Mouse (Mus musculus) c-Kit-positive CD71-negative TER-119-negative erythroid progenitor cells, embryonic 14.5 days (primary cell): ENCODE results near the gene Gp9.

Experiments
- DNase-seq: peaks from one replicate; pipeline ENCODE4 v3.0.0-alpha.2; 2013; ENCODE audit warnings: low read depth

Gene Gp9

GRCm38 (mm10) chr6:87777842-87778241, at the start of gene Gp9:
Gene Gp9 (plus strand): TSS chr6:87778072.
- DNase-seq: no peak

GRCm38 (mm10) chr6:87728102-87728501, 49.8 kb upstream of the Gp9 start:
- DNase-seq: no peak

- no peak for DNase-seq
These were observed 47.7 kb upstream of the Gp9 start for GRCm38 (mm10) chr6:87730141-87730540.

DNA sequence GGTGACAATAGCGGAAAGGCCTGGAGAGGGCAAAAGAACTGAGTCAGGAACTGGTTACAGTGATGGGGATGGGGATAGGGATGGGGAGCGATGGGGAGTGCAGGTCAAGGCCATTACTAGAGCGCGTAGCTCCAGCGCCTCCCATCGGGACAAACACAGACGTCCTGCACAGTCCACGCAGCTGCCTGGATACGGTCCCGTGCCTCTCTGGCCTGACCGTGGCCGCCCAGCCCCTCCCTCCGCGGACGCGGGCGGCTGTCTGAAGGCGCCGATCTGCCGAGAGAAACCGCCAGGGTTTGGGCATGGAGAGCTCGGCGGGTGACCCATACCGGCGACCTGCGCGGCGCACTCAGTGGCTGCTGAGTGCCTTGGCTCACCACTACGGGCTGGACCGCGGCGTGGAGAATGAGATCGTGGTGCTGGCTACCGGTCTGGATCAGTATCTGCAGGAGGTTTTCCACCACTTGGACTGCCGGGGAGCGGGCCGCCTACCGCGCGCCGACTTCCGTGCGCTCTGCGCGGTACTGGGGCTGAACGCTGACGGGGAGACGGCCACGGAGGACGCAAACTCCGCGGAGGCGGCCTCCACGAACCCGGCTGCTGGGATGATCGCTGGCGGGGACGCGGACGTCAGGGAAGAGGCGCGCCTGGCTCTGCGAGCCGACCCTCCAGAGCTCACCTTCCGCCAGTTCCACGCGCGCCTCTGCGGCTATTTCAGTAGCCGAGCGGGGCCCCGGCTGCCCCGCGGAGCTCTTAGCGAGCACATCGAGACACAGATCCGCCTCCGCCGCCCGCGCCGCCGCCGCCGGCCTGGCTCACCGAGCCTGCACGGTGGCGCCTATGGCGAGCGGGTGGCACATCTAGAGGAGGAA, 47.0 kb upstream of the Gp9 start, which contains the start of gene Efcc1:
Gene Efcc1 (plus strand): TSS at position 279 of the 872 bp plus-strand sequence.
- DNase-seq: no peak

GRCm38 (mm10) chr6:87731463-87732095, 46.3 kb upstream of the Gp9 start:
- no peak for DNase-seq

DNA sequence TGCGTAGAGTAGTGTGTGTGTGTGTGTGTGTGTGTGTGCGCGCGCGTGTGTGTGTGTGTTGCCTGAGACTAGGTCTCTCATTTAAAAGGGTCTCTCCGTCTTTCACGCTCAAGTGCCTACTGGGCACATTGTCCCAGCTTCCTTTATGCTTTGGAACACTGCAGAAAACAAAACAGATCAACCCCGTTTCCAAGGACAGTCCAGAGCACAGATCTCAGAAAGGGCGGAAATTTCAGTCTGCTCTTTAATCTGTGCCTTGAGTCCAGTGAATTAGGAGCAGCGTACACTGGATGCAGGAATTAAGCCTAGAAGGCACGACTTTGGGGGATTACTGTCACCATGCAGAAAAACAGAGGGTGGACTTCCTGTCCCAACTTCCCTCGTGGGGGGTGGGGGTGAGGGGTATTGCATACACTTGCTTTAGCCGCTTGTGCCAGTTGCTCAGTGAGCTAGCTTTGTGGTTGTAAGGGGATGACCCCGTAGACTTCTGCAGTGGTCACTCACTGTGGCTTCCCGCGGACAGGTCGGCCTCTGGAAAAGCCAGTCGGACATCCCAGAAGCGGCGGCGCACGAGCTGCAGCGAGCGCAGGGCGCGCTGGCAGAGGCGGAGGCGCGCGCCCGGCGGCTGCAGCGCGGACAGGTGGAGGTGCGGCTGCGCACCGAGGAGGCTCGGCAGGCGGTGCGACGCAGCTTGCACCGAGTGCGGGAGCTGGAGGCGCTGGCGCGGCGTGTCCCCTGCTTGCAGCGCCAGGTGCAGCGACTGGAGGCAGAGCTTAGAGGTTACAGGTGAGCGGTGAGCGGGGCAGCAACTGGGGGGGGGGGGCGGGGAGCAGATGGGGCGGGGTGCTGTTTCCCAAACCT, 45.5 kb upstream of the Gp9 start:
- DNase-seq: no peak

GRCm38 (mm10) chr6:87733131-87733930, 44.5 kb upstream of the Gp9 start:
- DNase-seq: no peak

DNA sequence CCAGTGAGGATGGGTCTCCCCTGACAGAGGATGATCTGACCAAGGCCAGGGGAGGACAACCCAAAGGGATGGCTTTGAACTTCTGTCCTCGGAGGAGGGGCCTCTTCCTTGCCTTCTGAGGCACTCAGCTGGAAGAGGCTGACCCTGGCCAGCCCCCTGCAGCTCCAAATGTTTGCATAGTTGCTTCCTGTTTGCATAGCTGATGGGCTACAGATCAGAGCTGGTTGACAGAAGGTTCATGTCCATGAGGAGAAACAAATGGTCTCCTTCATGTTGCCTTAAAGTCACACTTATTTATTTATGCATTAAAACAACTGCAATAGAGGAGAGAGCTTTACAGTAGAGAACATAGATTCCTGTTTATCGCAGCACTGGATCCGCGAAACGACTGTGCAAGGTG, 43.7 kb upstream of the Gp9 start:
- no peak for DNase-seq

DNA sequence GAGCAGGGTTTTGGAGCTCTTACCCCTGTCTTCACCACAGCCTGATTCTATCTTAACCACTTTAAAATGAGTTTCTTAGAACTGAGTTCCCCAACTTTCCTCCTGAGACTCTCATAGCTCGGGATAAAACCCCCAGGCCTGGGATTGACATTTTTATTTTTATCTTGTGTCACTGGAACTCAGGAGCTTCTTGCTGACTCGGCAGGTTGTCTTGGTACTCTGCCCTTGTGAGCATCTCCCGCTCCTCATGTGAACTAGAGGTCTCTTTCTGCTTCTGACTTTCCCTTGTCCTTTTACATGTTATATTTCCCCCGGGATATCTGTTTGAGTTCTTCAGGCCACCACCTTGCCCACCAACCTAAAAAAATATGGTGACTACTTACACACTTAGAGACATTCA, 40.9 kb upstream of the Gp9 start:
- DNase-seq: no peak

- DNase-seq: no peak
These were observed 39.8 kb upstream of the Gp9 start for GRCm38 (mm10) chr6:87737921-87738626.

GRCm38 (mm10) chr6:87739898-87740297, 38.0 kb upstream of the Gp9 start:
- no peak for DNase-seq

DNA sequence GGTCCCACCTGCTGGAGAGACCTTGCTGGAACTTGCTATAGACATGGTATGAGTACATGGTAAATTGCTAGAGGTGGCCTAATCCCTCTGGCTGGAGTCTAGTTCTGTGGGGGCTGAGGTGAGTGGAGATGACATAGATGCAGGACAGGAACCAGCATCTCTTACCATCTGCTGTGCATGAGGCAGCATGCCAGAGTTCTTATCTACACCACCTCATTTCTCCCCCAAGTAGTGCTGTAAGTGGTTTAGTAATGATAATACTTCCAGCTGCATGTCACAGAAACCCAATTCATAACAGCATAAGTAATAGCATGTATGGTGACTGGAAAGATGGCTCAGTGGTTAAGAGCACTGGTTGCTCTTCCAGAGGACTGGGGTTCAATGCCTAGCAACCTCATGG, 37.4 kb upstream of the Gp9 start:
- DNase-seq: no peak

- DNase-seq: no peak
These were observed 35.9 kb upstream of the Gp9 start for GRCm38 (mm10) chr6:87741978-87742377.

DNA sequence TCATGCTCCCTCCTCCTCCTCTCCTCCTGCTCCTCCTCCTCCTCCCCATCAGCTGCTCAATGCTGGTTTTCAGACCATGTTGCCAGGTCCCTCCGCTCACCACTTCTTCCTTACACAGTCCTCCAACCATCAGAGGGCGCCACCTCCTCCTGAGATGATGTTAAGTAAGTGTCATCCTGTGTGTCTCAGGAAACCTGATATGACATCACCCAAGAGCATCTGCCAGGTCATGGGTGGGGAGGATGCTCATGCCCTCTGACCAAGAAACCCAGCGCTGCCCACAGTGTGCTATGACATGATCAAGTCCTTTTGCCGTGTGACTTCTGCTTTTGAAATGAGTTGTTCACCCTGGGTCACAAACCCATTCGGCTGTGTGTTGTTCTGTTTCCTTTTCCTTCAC, 35.1 kb upstream of the Gp9 start:
- DNase-seq: no peak

DNA sequence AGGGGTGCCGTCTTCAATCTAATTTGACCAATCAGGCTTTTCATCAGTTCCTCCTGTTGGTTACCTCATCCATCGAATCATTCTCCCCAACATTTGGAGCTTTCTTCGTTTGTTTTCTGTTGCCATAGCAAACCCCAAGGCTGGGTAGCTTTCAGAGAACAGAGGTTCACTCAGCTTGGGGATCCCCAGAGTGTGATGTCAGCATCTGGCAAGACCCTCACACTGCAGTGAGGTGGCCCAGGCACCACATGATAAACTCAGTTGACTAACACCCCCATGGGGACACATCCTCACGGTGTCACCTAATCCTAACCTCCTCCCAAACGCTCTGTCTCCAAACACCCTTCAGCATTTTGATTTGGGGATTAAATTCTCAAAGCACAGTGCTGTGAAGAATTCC, 34.6 kb upstream of the Gp9 start:
- no peak for DNase-seq

GRCm38 (mm10) chr6:87744632-87745031, 33.2 kb upstream of the Gp9 start:
- DNase-seq: no peak

- no peak for DNase-seq
These were observed 32.6 kb upstream of the Gp9 start for GRCm38 (mm10) chr6:87745301-87745700.

GRCm38 (mm10) chr6:87746059-87746458, 31.8 kb upstream of the Gp9 start:
- no peak for DNase-seq

GRCm38 (mm10) chr6:87746849-87747248, 31.0 kb upstream of the Gp9 start:
- DNase-seq: no peak

- DNase-seq: no peak
These were observed 29.8 kb upstream of the Gp9 start for GRCm38 (mm10) chr6:87748078-87748477.

DNA sequence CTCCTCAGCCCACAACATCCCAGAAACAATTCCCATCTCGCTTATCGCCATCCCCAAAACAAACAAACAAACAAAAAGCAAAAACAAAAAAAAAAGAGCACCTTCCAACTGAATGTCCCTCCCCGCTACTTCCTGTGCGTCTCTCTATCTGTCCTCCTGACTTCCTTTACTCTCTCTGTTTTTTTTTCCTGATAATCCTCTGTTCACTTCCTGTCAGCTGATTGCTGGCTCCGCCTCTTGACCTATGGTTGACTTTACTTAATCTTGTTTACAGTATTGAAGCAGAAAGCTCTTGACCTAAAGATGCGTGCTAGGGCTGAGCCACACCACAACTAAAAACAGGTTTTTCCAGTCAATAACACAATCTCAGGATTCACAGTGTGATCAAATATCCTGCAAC, 29.3 kb upstream of the Gp9 start:
- DNase-seq: no peak
